Mouse (Mus musculus) megakaryocyte, embryonic 14.5 days (primary cell): ENCODE data around the gene Heatr6. TPM values are rescaled to one million over a fixed set of nuclear protein-coding genes. Genes with fewer than 3 reads are reported as not detected.

Experiments
- H3K27me3 ChIP-seq: replicated peaks from 2 replicates; pipeline ENCODE3; 2012; ENCODE audit warnings: inconsistent platforms
- H3K36me3 ChIP-seq: replicated peaks from 2 replicates; pipeline ENCODE3; 2012; ENCODE audit warnings: low read length, inconsistent platforms, mixed read lengths
- H3K4me1 ChIP-seq: 2 replicates; pipeline ENCODE4 v1.6.1; 2012; ENCODE audit warnings: inconsistent platforms
- H3K4me3 ChIP-seq: replicated peaks from 2 replicates; pipeline ENCODE3; 2012; ENCODE audit warnings: moderate library complexity, mild to moderate bottlenecking, inconsistent platforms
- H3K9me3 ChIP-seq: 2 replicates; pipeline ENCODE4 v1.6.1; 2012; ENCODE audit warnings: inconsistent platforms
- FLI1 ChIP-seq: IDR thresholded peaks from 2 replicates; pipeline ENCODE4 v1.6.1; 2012; ENCODE audit warnings: low read length, inconsistent platforms, mixed read lengths
- GATA1 ChIP-seq: IDR thresholded peaks from 3 replicates; pipeline ENCODE4 v1.6.1; 2012; ENCODE audit warnings: mixed read lengths, low read length, inconsistent platforms, borderline replicate concordance
- polyA plus RNA-seq: library from polyadenylated mRNA; stranded (reverse); fragments of >175 nt; gene quantifications from 2 replicates; pipeline ENCODE4 v1.2.3, GENCODE M21; 2012; ENCODE audit warnings: low replicate concordance; ENCODE audit not compliant: insufficient read depth

The Heatr6 gene
- polyA plus RNA-seq, 1 experiment, result 3.5 TPM

DNA sequence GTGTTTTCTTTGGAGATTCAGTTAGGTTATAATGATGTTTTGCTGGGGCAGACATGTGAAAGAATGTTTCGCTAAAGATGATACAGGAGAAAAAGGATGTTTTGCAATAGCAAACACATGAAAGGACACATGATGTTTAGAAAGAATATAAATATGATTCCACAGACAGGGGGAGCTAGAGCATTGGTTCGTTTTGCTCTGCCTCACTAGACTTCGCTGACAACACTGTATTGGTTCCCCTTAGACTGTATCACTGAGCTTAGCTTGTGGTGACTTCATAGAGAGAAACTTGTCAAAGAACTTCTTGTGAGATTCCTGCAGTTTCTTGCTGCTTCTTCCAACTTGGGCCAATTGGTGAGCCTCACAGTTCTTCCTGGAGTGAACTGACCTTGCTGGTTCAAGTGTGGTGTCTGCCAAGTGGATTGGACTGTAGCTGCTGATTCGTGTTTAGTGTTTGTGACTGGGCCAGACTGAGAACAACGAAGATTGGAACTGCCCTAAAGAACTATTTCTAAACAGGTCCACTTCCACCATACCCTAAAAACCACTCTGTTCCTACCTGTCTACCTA is 20.3 kb upstream of the Heatr6 start:
- H3K9me3 ChIP-seq, result peaks cover 13% of the 10 kb centered on the region
- peaks cover 23% of the 10 kb centered on the region for H3K27me3 ChIP-seq
- peaks cover 16% of the 10 kb centered on the region for H3K4me1 ChIP-seq
- H3K36me3 ChIP-seq, result no peaks in the 10 kb centered on the region
- no peak for TF ChIP-seq GATA1
- TF ChIP-seq FLI1, result no peak
- no peak overlapping the region for H3K4me3 ChIP-seq

GRCm38 (mm10) chr11:83734215-83734614 is 19.3 kb upstream of the Heatr6 start:
- no peak for TF ChIP-seq FLI1
- no peak for TF ChIP-seq GATA1
- Histone ChIP-seq H3K27me3 (peaks cover 23% of the 10 kb centered on the region), H3K4me3 (no peak overlapping the region), H3K36me3 (no peaks in the 10 kb centered on the region), H3K4me1 (peaks cover 23% of the 10 kb centered on the region), H3K9me3 (peaks cover 13% of the 10 kb centered on the region)

GRCm38 (mm10) chr11:83735881-83736280 is 17.6 kb upstream of the Heatr6 start:
- H3K4me3 ChIP-seq, result no peak overlapping the region
- peaks cover 24% of the 10 kb centered on the region for H3K4me1 ChIP-seq
- H3K36me3 ChIP-seq, result no peaks in the 10 kb centered on the region
- H3K9me3 ChIP-seq, result peaks cover 13% of the 10 kb centered on the region
- TF ChIP-seq FLI1, result no peak
- TF ChIP-seq GATA1, result no peak
- H3K27me3 ChIP-seq, result peaks cover 27% of the 10 kb centered on the region

DNA sequence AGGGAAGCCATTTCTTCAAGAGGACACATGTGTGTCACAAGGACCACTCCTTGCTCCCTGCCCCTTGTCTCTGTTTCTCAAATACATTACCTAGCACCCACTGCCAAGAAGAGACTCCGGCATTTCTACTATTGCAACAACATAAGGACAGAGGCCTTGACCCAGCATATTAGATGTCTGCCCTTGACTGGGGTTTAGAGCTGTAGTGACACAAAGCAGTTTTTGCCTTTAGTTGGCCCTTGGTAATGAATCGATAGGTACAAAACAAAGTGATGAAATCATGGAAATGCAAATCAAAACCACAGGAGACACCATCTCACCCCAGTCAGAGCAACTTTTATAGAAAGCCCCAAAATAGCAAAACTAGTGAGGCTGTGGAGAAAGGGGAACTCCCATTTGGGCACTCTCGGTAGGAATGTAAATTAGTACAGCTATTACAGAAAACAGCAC is 16.4 kb upstream of the Heatr6 start:
- Histone ChIP-seq H3K9me3 (peaks cover 13% of the 10 kb centered on the region), H3K4me1 (peaks cover 24% of the 10 kb centered on the region), H3K36me3 (no peaks in the 10 kb centered on the region), H3K4me3 (no peak overlapping the region), H3K27me3 (peaks cover 37% of the 10 kb centered on the region)
- TF ChIP-seq GATA1 (no peak), FLI1 (no peak)

DNA sequence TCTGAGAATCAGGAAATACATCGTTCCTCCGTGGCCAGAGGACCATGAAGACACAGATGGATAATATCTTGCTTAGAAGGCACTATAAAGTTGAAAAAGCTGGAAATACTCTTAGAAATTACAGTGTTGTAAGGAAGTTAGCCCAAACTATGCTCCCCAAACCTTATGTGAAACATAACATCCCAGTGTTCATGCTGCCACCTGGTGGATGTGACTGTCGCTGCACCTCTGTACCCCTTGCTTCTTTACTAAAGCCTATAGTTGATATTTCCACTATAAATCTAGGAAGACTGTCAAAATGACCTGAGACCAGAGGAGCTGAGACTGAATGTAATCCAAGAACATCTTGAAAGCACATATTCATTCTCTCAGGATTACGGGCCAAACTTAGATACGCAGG is 14.3 kb upstream of the Heatr6 start:
- Histone ChIP-seq H3K36me3 (no peaks in the 10 kb centered on the region), H3K9me3 (peaks cover under 1% of the 10 kb centered on the region; the same call in 1 of the 2 replicates), H3K4me1 (peaks cover 24% of the 10 kb centered on the region), H3K27me3 (peaks cover 52% of the 10 kb centered on the region), H3K4me3 (peak overlapping the region; percentile 81)
- TF ChIP-seq FLI1, result no peak
- TF ChIP-seq GATA1, result no peak

- no peak overlapping the region for H3K4me3 ChIP-seq
Measured at GRCm38 (mm10) chr11:83740443-83740991, 13.0 kb upstream of the Heatr6 start.

DNA sequence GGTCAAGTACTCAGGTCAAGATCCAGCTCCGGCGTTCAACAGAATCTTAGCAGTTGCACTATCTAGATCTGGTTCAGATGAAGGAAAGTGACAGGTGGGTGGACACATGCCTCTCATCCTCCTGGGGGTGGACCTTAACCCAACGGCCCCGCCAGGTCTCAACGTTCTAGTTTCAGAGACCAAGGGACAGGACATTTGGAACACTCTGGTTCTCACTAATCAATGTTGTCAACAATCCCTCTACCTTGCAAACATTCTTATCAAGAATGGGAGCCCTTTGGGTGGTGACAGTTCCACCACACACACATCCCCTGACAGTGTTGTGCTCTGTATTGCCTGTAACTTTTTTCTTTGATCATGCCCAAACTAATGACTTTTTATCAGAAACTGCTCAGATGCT is 11.7 kb upstream of the Heatr6 start:
- no peak overlapping the region for H3K4me3 ChIP-seq
- peaks cover 65% of the 10 kb centered on the region for H3K27me3 ChIP-seq
- H3K4me1 ChIP-seq, result peaks cover 36% of the 10 kb centered on the region
- H3K9me3 ChIP-seq, result no peaks in the 10 kb centered on the region
- TF ChIP-seq FLI1 (no peak), GATA1 (no peak)
- no peaks in the 10 kb centered on the region for H3K36me3 ChIP-seq

More at GRCm38 (mm10) chr11:83740443-83740991, 13.0 kb upstream of the Heatr6 start:
- Histone ChIP-seq H3K4me1 (peaks cover 29% of the 10 kb centered on the region), H3K9me3 (no peaks in the 10 kb centered on the region), H3K36me3 (no peaks in the 10 kb centered on the region), H3K27me3 (peaks cover 61% of the 10 kb centered on the region)
- TF ChIP-seq GATA1 (no peak), FLI1 (no peak)

- no peak for TF ChIP-seq FLI1
- no peak for TF ChIP-seq GATA1
- H3K36me3 ChIP-seq, result no peaks in the 10 kb centered on the region
- no peak overlapping the region for H3K4me3 ChIP-seq
- peaks cover 29% of the 10 kb centered on the region for H3K4me1 ChIP-seq
- H3K9me3 ChIP-seq, result no peaks in the 10 kb centered on the region
- peaks cover 70% of the 10 kb centered on the region for H3K27me3 ChIP-seq
Measured at GRCm38 (mm10) chr11:83742731-83743355, 10.7 kb upstream of the Heatr6 start.

DNA sequence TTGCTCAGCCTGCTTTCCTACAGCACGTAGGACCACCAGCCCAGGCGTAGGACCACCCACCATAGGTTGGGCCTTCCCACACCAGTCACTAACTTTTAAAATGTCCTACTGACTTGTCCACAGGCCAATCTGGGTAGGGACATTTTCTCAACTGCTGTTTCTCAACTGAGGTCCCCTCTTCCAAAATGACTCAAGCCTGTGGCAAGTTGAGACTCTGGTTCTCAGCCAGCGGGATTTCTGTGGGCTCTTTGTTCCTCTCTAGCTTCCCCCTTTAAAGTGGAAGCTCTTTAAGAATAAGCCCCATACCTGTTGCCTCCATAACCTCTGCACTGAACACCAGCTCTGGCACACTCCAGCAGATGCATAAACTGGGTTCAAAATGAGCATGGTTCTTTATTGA is 10.0 kb upstream of the Heatr6 start:
- Histone ChIP-seq H3K27me3 (peaks cover 75% of the 10 kb centered on the region), H3K36me3 (no peaks in the 10 kb centered on the region), H3K4me3 (no peak overlapping the region), H3K4me1 (peaks cover 26% of the 10 kb centered on the region), H3K9me3 (no peaks in the 10 kb centered on the region)
- no peak for TF ChIP-seq GATA1

- no peaks in the 10 kb centered on the region for H3K36me3 ChIP-seq
- H3K27me3 ChIP-seq, result peaks cover 71% of the 10 kb centered on the region
- peaks cover 12% of the 10 kb centered on the region for H3K9me3 ChIP-seq
- H3K4me3 ChIP-seq, result no peak overlapping the region
- H3K4me1 ChIP-seq, result peaks cover 21% of the 10 kb centered on the region
- TF ChIP-seq GATA1 (no peak), FLI1 (no peak)
Measured at GRCm38 (mm10) chr11:83746152-83746551, 7.3 kb upstream of the Heatr6 start.
